Mouse (Mus musculus) liver, embryonic 14.5 days (tissue): ENCODE measurements around the gene Amdhd2.

ENCODE experiments used
- CTCF ChIP-seq: IDR thresholded peaks from 2 replicates; pipeline ENCODE4 v1.5.1; 2016; ENCODE audit warnings: antibody characterized with exemption, low read depth, control low read depth
- EP300 ChIP-seq: IDR thresholded peaks from 2 replicates; pipeline ENCODE4 v1.6.1; 2016; ENCODE audit warnings: antibody characterized with exemption, low read depth

DNA sequence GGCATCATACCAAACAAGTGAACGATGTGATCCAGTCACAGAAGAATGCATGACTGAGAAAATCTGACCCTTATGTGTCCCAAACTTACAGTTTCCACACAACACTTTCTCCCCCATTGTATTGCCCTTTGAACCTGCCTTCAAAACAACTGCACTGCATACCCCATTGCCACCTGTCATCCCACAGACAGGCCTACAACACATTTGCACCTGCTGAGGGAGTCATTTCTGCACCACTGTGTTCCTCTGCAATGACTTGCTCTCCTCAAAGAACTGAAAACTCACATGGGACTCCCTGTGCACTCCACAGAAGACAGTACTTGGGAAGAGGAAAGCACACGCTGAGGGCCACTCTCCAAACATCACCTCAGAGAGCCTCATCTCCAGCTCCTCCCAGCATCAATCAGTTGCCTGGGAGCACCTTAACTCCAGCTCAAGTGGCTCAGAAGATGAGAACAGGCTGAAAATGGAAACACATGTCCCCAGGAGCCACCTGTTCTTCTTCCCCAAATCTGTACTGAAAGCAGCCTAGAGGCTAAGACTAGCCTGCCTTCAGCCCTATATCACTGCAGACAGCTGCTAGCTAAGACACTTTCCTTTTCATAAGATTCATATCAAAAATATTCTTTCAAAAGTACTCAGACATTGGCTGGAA is 26.2 kb downstream of the Amdhd2 start:
- TF ChIP-seq CTCF (no peak), EP300 (no peak)
